Mouse (Mus musculus) small intestine, adult 2 months (tissue): Measurements from ENCODE around the gene Dnajc5. TPM values are rescaled to one million over a fixed set of nuclear protein-coding genes. Genes with fewer than 3 reads are reported as not detected.

Source experiments
- H3K27ac ChIP-seq: fragments of 200-500 bp; 2 replicates; pipeline ENCODE4 v1.5.1; 2012; ENCODE audit warnings: low read depth, low read length, control low read depth, inconsistent platforms; ENCODE audit not compliant: insufficient read depth
- H3K27me3 ChIP-seq: fragments of 200-500 bp; 2 replicates; pipeline ENCODE4 v1.6.1; 2012; ENCODE audit warnings: mild to moderate bottlenecking, moderate library complexity, low read length, inconsistent platforms; ENCODE audit not compliant: control insufficient read depth, insufficient read depth
- H3K36me3 ChIP-seq: fragments of 200-500 bp; 2 replicates; pipeline ENCODE4 v1.6.1; 2012; ENCODE audit warnings: mild to moderate bottlenecking, low read length, control low read depth, inconsistent platforms; ENCODE audit not compliant: control insufficient read depth, insufficient read depth
- H3K4me1 ChIP-seq: fragments of 200-500 bp; 2 replicates; pipeline ENCODE4 v1.6.1; 2012; ENCODE audit warnings: low read length, inconsistent platforms, mixed read lengths; ENCODE audit not compliant: control insufficient read depth, insufficient read depth, insufficient read length
- H3K4me3 ChIP-seq: fragments of 200-500 bp; 2 replicates; pipeline ENCODE4 v1.5.1; 2012; ENCODE audit warnings: low read depth, mild to moderate bottlenecking, control low read depth, inconsistent platforms, low read length, moderate library complexity
- CTCF ChIP-seq: fragments of 200-500 bp; IDR thresholded peaks from 2 replicates; pipeline ENCODE4 v1.5.1; 2012; ENCODE audit warnings: low read depth, mild to moderate bottlenecking, control low read depth, inconsistent platforms, low read length, moderate library complexity, mixed read lengths; ENCODE audit not compliant: insufficient replicate concordance, insufficient read length; ENCODE audit errors: extremely low read depth
- POLR2A ChIP-seq: fragments of 200-500 bp; IDR thresholded peaks from 2 replicates; pipeline ENCODE4 v1.6.1; 2012; ENCODE audit warnings: low read depth, mild to moderate bottlenecking, control low read depth, inconsistent platforms, low read length, moderate library complexity
- WGBS: fragments of 180-500 bp; shearing (Covaris S2); methylation state at CpG from one replicate; pipeline ENCODE4 v1.1.7; 2018; 5-methylcytosine and 5-hydroxymethylcytosine counted together
- polyA plus RNA-seq: library from polyadenylated mRNA; depleted of rRNA; stranded (reverse); fragments of >200 nt; gene quantifications from 2 replicates; pipeline ENCODE4 v1.2.3, GENCODE M21; 2012

Gene Dnajc5
- polyA plus RNA-seq, 1 experiment = 48.2 TPM

- H3K4me1 ChIP-seq = peaks cover 10% of the 10 kb centered on the region; the same call in 1 of the 2 replicates
- WGBS = 43% methylated on average over 6 of the region's 6 CpGs
- peaks cover 3% of the 10 kb centered on the region; the same call in 1 of the 2 replicates for H3K36me3 ChIP-seq
- H3K27me3 ChIP-seq = no peaks in the 10 kb centered on the region
- no peak overlapping the region for H3K27ac ChIP-seq
- H3K4me3 ChIP-seq = no peak overlapping the region
- no peak for TF ChIP-seq CTCF
These were observed 76.1 kb downstream of the Dnajc5 start for GRCm38 (mm10) chr2:181596221-181596960.

- no peaks in the 10 kb centered on the region for H3K27me3 ChIP-seq
- peaks cover 12% of the 10 kb centered on the region; the same call in 1 of the 2 replicates for H3K4me1 ChIP-seq
- no peak overlapping the region for H3K4me3 ChIP-seq
- no peak overlapping the region for H3K27ac ChIP-seq
- 69% methylated on average over 7 of the region's 7 CpGs for WGBS
- peaks cover 3% of the 10 kb centered on the region; the same call in 1 of the 2 replicates for H3K36me3 ChIP-seq
- TF ChIP-seq POLR2A (no peak), CTCF (no peak)
These were observed 77.2 kb downstream of the Dnajc5 start for GRCm38 (mm10) chr2:181597378-181598061.

GRCm38 (mm10) chr2:181598454-181599351, 78.4 kb downstream of the Dnajc5 start, which contains the start of gene Samd10:
TSS of gene Samd10 (minus strand) at chr2:181599212.
- Histone ChIP-seq H3K4me3 (peak within 1 kb of the TSS; percentile 84), H3K4me1 (peaks cover 12% of the 10 kb centered on the region; the same call in 1 of the 2 replicates), H3K27ac (peak within 1 kb of the TSS; percentile 96), H3K27me3 (no peaks in the 10 kb centered on the region), H3K36me3 (peaks cover 3% of the 10 kb centered on the region; the same call in 1 of the 2 replicates)
- 1% methylated on average over 71 of the region's 71 CpGs for WGBS
- peak; percentile 17; the same call in 1 of the 2 replicates for TF ChIP-seq CTCF
- peak; percentile 57; the same call in 1 of the 2 replicates for TF ChIP-seq POLR2A

GRCm38 (mm10) chr2:181600226-181600758, 80.0 kb downstream of the Dnajc5 start:
- H3K36me3 ChIP-seq = peaks cover 3% of the 10 kb centered on the region; the same call in 1 of the 2 replicates
- H3K27ac ChIP-seq = peak overlapping the region; percentile 71; the same call in 1 of the 2 replicates
- TF ChIP-seq POLR2A = no peak
- no peak for TF ChIP-seq CTCF
- WGBS = 56% methylated on average over 6 of the region's 6 CpGs
- peak overlapping the region; percentile 69; the same call in 1 of the 2 replicates for H3K4me3 ChIP-seq
- no peaks in the 10 kb centered on the region for H3K27me3 ChIP-seq
- peaks cover 12% of the 10 kb centered on the region; the same call in 1 of the 2 replicates for H3K4me1 ChIP-seq

GRCm38 (mm10) chr2:181600828-181601750, 80.8 kb downstream of the Dnajc5 start:
- WGBS = under 1% methylated on average over 57 of the region's 57 CpGs
- H3K4me1 ChIP-seq = peaks cover 12% of the 10 kb centered on the region; the same call in 1 of the 2 replicates
- peaks cover 2% of the 10 kb centered on the region; the same call in 1 of the 2 replicates for H3K36me3 ChIP-seq
- peak; percentile 28; the same call in 1 of the 2 replicates for TF ChIP-seq POLR2A
- no peak for TF ChIP-seq CTCF
- peak overlapping the region; percentile 69 for H3K4me3 ChIP-seq
- H3K27ac ChIP-seq = peak overlapping the region; percentile 71
- H3K27me3 ChIP-seq = no peaks in the 10 kb centered on the region

- peaks cover 12% of the 10 kb centered on the region; the same call in 1 of the 2 replicates for H3K4me1 ChIP-seq
- no peak overlapping the region for H3K27ac ChIP-seq
- TF ChIP-seq CTCF (no peak), POLR2A (no peak)
- H3K4me3 ChIP-seq = peak overlapping the region; percentile 69
- no peaks in the 10 kb centered on the region for H3K27me3 ChIP-seq
- WGBS = 20% methylated on average over 10 of the region's 10 CpGs
- 0 out of 2 replicates have a peak, but pooled peaks cover 2% of the 10 kb centered on the region for H3K36me3 ChIP-seq
These were observed 81.5 kb downstream of the Dnajc5 start for GRCm38 (mm10) chr2:181601751-181602145.
